Mouse (Mus musculus): ENCODE measurements at regions not wholly inside any gene's neighbourhood (a gene's known extent, or its start where the extent isn't known, plus 50 kb on each side); places are given as distances from the start of the nearest gene placed in this dataset.

GRCm38 (mm10) chr7:117729067-117729466 is 348.3 kb downstream of the Xylt1 start:
- H3K4me1 ChIP-seq (ENCODE audit: control insufficient read depth, insufficient read depth, low read length): no peaks in the 10 kb centered on the region
- H3K4me3 ChIP-seq (ENCODE audit: insufficient read depth, low read depth, low read length): no peak overlapping the region
- H3K27ac ChIP-seq (ENCODE audit: insufficient read depth, low read depth, low read length): no peak overlapping the region
- WGBS: 88% methylated on average over 4 of the region's 4 CpGs
- TF ChIP-seq CTCF (IDR thresholded peaks at IDR 0.05; ENCODE audit: insufficient read depth, low read depth, low read length): no peak
- no peak for TF ChIP-seq POLR2A (IDR thresholded peaks at IDR 0.05; ENCODE audit: insufficient read depth, low read depth, low read length)

Measured in olfactory bulb, adult 2 months (tissue).